Mouse (Mus musculus) brain, embryonic 14.5 days (tissue): ENCODE measurements around the gene Cdkl3.

ENCODE experiments used
- CTCF ChIP-seq: fragments of 200-500 bp; IDR thresholded peaks from 2 replicates; pipeline ENCODE4 v1.5.1; 2012; ENCODE audit warnings: inconsistent platforms, mild to moderate bottlenecking, moderate library complexity, borderline replicate concordance; ENCODE audit not compliant: insufficient read depth, insufficient read length; ENCODE audit errors: extremely low read depth
- POLR2A ChIP-seq: fragments of 200-500 bp; IDR thresholded peaks from 2 replicates; pipeline ENCODE4 v1.6.1; 2012; ENCODE audit warnings: mild to moderate bottlenecking, inconsistent platforms, borderline replicate concordance; ENCODE audit not compliant: poor library complexity, insufficient read depth, insufficient read length, severe bottlenecking; ENCODE audit errors: extremely low read depth

DNA sequence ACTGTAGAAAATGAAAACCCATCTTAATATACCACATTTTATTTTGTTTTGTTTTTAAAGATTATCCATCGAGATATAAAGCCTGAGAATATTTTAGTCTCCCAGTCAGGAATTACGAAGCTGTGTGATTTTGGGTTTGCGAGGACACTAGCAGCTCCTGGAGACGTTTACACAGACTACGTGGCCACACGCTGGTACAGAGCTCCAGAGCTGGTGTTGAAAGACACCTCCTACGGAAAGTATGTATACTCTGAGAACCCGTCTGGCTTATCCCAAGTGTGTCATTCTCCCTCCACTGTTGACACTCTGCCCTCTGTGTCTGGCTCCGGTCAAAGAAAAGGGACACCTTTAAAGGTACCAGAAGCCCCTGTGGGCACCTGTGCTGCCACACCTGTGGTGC, 14.2 kb downstream of the Cdkl3 start:
- TF ChIP-seq CTCF (no peak), POLR2A (no peak)
